Mouse (Mus musculus) hindbrain, embryonic 13.5 days (tissue): ENCODE results near the gene Tbc1d8. TPM values are rescaled to one million over a fixed set of nuclear protein-coding genes. Genes with fewer than 3 reads are reported as not detected.

ENCODE experiments used
- ATAC-seq: fragments of 200-750 bp; cut with Nextera tagmentation; 2 replicates; pipeline ENCODE4 v1.8.0; 2017; ENCODE audit warnings: moderate TSS enrichment; ENCODE audit not compliant: low FRiP score
- H3K27ac ChIP-seq: fragments of 300-500 bp; sonication (generic); 2 replicates; pipeline ENCODE4 v1.5.1; 2015; ENCODE audit warnings: inconsistent platforms, mild to moderate bottlenecking, moderate library complexity
- H3K27me3 ChIP-seq: fragments of 300-500 bp; sonication (generic); 2 replicates; pipeline ENCODE4 v1.6.1; 2015; ENCODE audit warnings: mild to moderate bottlenecking, inconsistent platforms
- H3K36me3 ChIP-seq: fragments of 300-500 bp; sonication (generic); 2 replicates; pipeline ENCODE4 v1.6.1; 2015; ENCODE audit warnings: mild to moderate bottlenecking, inconsistent platforms
- H3K4me1 ChIP-seq: fragments of 300-500 bp; sonication (generic); replicated peaks from 2 replicates; pipeline ENCODE4 v1.6.1; 2015; ENCODE audit warnings: inconsistent platforms
- H3K4me2 ChIP-seq: fragments of 300-500 bp; sonication (generic); 2 replicates; pipeline ENCODE4 v1.6.1; 2015; ENCODE audit warnings: inconsistent platforms, mild to moderate bottlenecking, moderate library complexity
- H3K4me3 ChIP-seq: fragments of 300-500 bp; sonication (generic); 2 replicates; pipeline ENCODE4 v1.5.1; 2015; ENCODE audit warnings: mild to moderate bottlenecking, inconsistent platforms
- H3K9ac ChIP-seq: fragments of 300-500 bp; sonication (generic); 2 replicates; pipeline ENCODE4 v1.6.1; 2015; ENCODE audit warnings: mild to moderate bottlenecking, inconsistent platforms
- H3K9me3 ChIP-seq: fragments of 300-500 bp; sonication (generic); 2 replicates; pipeline ENCODE4 v1.6.1; 2016; ENCODE audit warnings: inconsistent platforms
- WGBS: fragments of 180-500 bp; shearing (Covaris S2); methylation state at CpG from one replicate; pipeline ENCODE4 v1.1.7; 2015; 5-methylcytosine and 5-hydroxymethylcytosine counted together
- polyA plus RNA-seq: library from polyadenylated mRNA; unstranded; fragments of >200 nt; fragmentation: Nextera tagmentation; extraction: Ambion mirVana; gene quantifications from 2 replicates; pipeline ENCODE4 v1.2.1, GENCODE M21; 2015

Tbc1d8 gene
- polyA plus RNA-seq, 1 experiment from 2014 or later = 8.5 TPM

DNA sequence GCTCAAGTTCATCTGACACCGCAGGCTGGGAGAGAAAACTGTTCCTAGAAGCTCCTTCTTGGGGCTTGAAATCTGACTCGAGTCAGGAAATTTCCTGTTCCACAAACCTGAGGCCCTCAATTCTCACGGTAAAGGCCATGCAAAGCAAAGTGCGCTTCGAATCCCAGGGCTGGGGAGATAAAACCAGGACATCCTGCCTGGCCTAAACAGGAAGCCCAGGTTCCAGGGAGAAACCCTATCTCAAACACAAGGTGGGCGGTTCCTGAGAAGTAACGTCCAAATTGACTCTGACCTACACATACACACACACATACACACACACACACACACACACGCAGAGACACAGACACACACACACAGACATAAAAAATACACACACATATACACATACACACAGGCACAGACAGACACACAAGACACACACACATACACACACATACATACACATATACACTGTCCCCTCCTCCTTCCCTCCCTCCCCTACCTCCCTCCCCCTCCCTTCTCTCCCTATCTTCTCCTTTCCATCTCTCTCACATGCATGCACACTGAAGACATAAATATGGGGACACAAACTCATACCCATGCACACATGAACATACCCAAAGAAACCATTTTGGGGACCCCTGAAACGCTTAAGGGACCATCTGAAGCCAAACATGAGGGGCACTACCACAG lies 24.3 kb downstream of the Tbc1d8 start:
- no peaks in the 10 kb centered on the region for H3K27me3 ChIP-seq
- H3K36me3 ChIP-seq = no peaks in the 10 kb centered on the region
- 84% methylated on average over 9 of the region's 9 CpGs for WGBS
- no peak overlapping the region for H3K27ac ChIP-seq
- peaks cover 15% of the 10 kb centered on the region for H3K4me1 ChIP-seq
- H3K4me2 ChIP-seq = no peak overlapping the region
- H3K9ac ChIP-seq = no peak overlapping the region
- ATAC-seq = no peak
- H3K4me3 ChIP-seq = no peak overlapping the region
- H3K9me3 ChIP-seq = no peaks in the 10 kb centered on the region

DNA sequence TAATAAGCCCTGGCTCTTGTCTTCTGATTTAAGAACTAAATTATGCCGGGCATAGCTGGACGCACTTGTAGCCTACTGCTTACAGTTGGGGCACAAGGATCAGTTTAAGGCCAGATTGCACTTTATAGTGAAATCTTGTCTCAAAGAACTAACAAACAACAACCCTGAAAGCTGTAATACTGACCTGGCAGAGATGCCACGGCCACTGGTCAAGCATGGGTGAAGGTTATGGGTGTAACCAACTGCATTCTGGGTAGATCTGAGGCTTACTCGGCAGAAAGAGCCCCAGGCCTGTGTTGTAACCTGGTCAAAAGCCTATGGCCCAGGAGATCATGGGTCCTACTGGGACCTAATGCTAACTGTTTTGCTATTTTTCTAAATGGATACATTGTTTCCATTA lies 26.4 kb downstream of the Tbc1d8 start:
- WGBS = 87% methylated on average over 4 of the region's 4 CpGs
- no peak overlapping the region for H3K4me3 ChIP-seq
- H3K27ac ChIP-seq = no peak overlapping the region
- peaks cover 15% of the 10 kb centered on the region for H3K4me1 ChIP-seq
- H3K27me3 ChIP-seq = no peaks in the 10 kb centered on the region
- H3K9me3 ChIP-seq = no peaks in the 10 kb centered on the region
- no peak overlapping the region for H3K4me2 ChIP-seq
- H3K36me3 ChIP-seq = no peaks in the 10 kb centered on the region
- H3K9ac ChIP-seq = no peak overlapping the region
- no peak for ATAC-seq

DNA sequence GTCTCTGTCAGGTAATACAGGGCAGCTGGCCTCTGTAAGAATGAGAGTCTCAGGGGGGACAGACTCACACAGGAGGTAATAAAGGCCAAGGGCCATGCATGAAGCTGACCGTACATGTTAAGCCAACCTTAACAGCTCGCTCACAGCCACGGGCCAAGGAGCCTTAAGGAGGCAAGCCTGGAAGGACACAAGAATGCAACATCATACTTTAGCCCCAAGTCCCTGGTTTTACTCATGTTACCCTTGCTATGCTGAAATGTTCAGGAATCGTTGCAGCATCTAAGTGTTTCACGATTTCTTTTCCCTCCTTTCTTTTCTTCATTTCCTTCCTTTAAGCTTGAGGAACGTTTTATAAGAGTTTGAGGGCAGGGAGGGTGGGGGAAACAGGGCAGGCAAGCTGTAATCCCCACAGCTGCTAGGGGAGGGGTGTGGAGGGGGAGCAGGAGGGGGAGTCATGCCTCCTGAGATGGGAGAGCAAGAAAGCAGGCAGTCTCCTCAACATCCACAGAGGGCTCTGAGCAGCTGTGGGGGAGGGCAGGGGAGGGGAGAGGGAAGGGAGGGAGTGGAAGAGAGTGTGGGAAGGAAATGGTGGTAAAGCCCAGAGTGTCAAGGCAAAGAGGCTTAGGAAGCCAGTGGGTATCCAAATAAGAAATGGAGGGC lies 28.4 kb downstream of the Tbc1d8 start:
- 83% methylated on average over 6 of the region's 6 CpGs for WGBS
- Histone ChIP-seq H3K9me3 (no peaks in the 10 kb centered on the region), H3K4me3 (no peak overlapping the region), H3K9ac (no peak overlapping the region), H3K27me3 (no peaks in the 10 kb centered on the region), H3K4me1 (peaks cover 22% of the 10 kb centered on the region), H3K27ac (no peak overlapping the region), H3K4me2 (no peak overlapping the region), H3K36me3 (no peaks in the 10 kb centered on the region)
- ATAC-seq = no peak

DNA sequence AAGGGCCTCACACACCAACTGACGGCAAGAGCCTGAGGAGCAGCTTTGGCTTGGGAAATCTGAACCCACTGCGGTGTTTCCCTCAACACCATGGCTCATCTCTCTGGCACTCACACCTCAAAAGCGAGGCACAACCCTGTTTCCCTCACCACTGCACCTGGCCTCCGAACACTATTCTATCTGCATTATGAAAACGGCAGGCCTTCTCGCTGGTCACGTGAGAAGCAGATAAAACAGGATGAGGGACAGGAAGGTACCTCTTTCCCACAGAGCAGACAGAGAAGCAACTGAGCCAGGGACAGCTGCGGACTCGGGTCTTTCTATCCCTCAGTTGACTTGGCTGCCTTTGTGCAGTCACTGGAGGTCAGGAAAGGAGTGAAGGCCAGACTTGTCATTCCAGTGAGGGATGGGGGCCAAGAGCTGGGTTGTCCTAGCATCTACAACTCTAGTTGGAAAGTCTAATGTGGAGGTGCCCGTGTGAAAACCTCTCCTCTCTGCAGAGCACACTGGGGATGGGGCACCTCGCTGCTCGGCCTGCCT lies 29.2 kb downstream of the Tbc1d8 start:
- H3K9me3 ChIP-seq = no peaks in the 10 kb centered on the region
- no peak overlapping the region for H3K9ac ChIP-seq
- no peak overlapping the region for H3K4me3 ChIP-seq
- no peaks in the 10 kb centered on the region for H3K36me3 ChIP-seq
- H3K27me3 ChIP-seq = no peaks in the 10 kb centered on the region
- 92% methylated on average over 12 of the region's 12 CpGs for WGBS
- H3K4me2 ChIP-seq = no peak overlapping the region
- peaks cover 15% of the 10 kb centered on the region for H3K4me1 ChIP-seq
- no peak for ATAC-seq
- H3K27ac ChIP-seq = no peak overlapping the region

DNA sequence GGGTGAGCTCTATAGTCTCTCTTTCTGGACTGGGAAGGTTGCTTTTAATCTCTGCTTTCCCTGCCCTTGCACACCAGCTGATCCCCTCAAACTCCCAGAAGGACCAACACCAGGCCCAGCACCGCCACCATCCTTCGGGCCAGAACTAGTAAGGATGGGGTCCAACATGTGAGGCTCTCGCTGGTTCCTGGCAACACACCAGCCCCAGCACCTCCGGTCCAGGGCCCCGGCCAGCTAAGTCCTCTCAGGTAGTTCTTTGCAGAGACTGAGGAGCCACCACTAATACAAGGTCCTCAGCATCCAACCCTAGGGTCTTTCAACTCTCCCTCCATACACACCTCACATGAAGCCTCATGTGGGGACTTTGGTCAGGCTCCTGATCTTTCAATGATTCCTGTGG lies 29.7 kb downstream of the Tbc1d8 start:
- 97% methylated on average over 5 of the region's 5 CpGs for WGBS

DNA sequence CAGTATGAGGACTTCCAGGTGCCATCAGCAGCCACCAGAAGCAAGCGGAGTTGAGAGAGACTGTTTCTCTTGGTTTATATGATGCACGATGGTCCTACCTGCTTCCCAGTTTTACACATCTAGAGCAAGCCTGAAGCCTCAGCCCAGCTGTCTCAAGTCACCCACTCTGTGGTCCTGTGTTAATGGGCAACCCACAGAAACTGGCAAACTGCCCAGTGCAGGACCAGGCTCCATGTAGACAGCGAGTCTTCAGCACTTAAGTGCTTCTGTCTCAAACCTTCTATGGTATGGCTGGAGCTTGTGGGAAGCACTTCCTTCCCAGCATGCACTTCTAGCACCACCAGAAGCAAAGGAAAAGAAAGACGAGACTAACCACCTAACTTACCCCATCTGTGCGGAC lies 30.3 kb downstream of the Tbc1d8 start:
- 88% methylated on average over 5 of the region's 5 CpGs for WGBS
- no peak overlapping the region for H3K9ac ChIP-seq
- H3K27ac ChIP-seq = no peak overlapping the region
- no peaks in the 10 kb centered on the region for H3K36me3 ChIP-seq
- no peak overlapping the region for H3K4me2 ChIP-seq
- peaks cover 24% of the 10 kb centered on the region for H3K4me1 ChIP-seq
- H3K4me3 ChIP-seq = no peak overlapping the region
- no peaks in the 10 kb centered on the region for H3K27me3 ChIP-seq
- no peak for ATAC-seq
- no peaks in the 10 kb centered on the region for H3K9me3 ChIP-seq

More for the DNA sequence above, 29.7 kb downstream of the Tbc1d8 start:
- Histone ChIP-seq H3K9ac (no peak overlapping the region), H3K36me3 (no peaks in the 10 kb centered on the region), H3K27me3 (no peaks in the 10 kb centered on the region), H3K4me1 (peaks cover 18% of the 10 kb centered on the region), H3K27ac (no peak overlapping the region), H3K4me2 (no peak overlapping the region), H3K9me3 (no peaks in the 10 kb centered on the region), H3K4me3 (no peak overlapping the region)
- no peak for ATAC-seq

DNA sequence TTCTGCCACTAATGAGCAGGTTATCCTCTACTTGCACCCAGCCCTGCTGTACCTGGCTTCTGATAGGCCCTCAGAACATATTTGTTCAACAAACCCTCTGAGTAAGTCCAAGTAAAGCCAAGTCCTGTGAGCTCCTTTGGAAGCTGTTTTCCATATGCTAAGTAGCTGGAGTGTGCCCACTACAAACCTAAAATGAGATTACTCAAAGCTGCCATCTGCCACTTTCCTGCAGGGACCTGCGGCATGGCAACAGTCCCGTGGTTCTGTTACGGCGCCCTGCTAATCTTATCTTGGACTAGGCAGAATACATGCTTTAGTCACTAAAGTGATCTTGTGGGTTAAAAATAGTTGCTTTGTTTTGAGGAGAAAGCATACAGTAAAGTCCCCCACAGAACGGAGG lies 32.4 kb downstream of the Tbc1d8 start:
- WGBS = 74% methylated on average over 5 of the region's 5 CpGs
- Histone ChIP-seq H3K4me1 (peaks cover 27% of the 10 kb centered on the region), H3K27ac (no peak overlapping the region), H3K4me2 (no peak overlapping the region), H3K27me3 (no peaks in the 10 kb centered on the region), H3K36me3 (no peaks in the 10 kb centered on the region), H3K4me3 (no peak overlapping the region), H3K9ac (no peak overlapping the region), H3K9me3 (no peaks in the 10 kb centered on the region)
- ATAC-seq = no peak

DNA sequence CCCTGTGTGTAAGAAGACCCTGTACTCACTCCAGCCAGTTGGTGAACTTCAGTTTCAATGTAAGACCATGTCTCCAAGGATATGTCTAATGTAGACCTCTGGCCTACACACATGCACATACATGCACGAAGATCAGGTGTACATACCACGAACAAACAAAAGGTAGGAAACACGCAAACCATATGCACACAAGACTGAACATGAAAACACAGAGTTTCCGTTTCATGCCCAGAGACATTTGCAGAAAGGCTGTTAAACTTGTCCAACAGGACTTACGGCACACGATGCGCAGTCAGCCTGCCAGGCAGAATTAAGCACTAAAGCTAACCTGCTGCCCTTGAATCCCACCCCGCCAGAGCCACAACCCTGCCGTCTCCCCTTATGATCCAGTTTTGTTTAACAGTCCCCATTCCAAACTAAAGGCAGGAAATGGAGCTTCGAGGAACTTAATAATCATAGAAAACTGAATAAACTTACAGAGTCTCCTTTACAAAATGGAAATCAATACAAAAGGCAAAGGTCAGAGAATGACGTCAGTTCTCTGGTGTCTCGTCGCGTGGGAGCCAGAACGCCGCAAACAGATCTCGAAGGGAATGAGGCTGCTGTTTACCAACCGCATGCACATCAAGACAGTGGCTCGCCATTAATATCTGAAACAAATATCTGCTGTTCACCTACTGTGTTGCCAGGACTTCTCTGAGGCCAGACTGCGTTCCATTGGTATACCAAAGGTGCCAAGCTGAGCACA lies 33.1 kb downstream of the Tbc1d8 start:
- peaks cover 26% of the 10 kb centered on the region for H3K4me1 ChIP-seq
- no peaks in the 10 kb centered on the region for H3K36me3 ChIP-seq
- ATAC-seq = no peak
- no peaks in the 10 kb centered on the region for H3K27me3 ChIP-seq
- no peak overlapping the region for H3K27ac ChIP-seq
- H3K4me3 ChIP-seq = no peak overlapping the region
- H3K4me2 ChIP-seq = no peak overlapping the region
- H3K9ac ChIP-seq = no peak overlapping the region
- H3K9me3 ChIP-seq = no peaks in the 10 kb centered on the region
- 85% methylated on average over 20 of the region's 20 CpGs for WGBS

DNA sequence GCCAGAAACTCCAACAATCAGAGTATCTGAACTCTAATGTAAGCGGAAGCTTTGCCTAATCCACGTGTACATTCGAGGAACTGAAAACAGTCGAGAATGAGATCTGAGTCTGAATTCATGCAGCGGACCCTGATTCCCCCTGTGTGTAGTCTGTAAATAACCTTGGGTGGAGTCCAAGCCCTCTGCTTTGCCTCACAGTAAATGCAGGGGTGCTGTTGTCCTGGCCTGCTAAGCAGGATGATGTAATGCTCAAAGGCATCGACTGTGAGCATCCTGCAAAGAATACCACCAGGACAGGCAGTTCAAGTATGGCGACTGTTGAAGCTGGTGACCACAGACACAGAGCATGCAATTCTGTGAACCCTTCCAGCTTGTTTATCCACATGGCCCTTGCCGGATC lies 34.8 kb downstream of the Tbc1d8 start:
- no peak overlapping the region for H3K9ac ChIP-seq
- H3K4me1 ChIP-seq = peaks cover 34% of the 10 kb centered on the region
- H3K4me2 ChIP-seq = no peak overlapping the region
- H3K27me3 ChIP-seq = no peaks in the 10 kb centered on the region
- H3K9me3 ChIP-seq = no peaks in the 10 kb centered on the region
- ATAC-seq = no peak
- no peak overlapping the region for H3K27ac ChIP-seq
- H3K4me3 ChIP-seq = no peak overlapping the region
- no peaks in the 10 kb centered on the region for H3K36me3 ChIP-seq
- 75% methylated on average over 8 of the region's 8 CpGs for WGBS

DNA sequence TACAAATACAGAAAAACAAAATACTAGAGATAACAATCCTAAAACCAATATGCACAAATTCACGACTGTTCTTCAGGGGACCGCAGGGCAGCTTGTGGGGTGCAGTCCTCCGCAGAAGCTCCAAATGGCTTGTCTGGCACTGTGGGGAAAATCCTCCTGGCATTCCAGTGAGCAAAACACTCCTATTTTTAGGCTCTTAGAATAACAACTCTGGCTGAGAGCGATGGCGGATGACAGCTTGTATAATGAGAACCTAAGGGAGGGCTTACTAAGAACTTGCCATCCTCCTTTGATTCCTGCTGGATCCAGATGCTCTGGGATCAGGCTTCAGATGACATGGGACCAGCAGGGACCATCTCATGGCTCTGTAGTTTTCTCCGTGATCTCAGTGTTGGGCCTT lies 36.9 kb downstream of the Tbc1d8 start:
- no peak for ATAC-seq
- H3K9ac ChIP-seq = no peak overlapping the region
- 83% methylated on average over 6 of the region's 6 CpGs for WGBS
- no peaks in the 10 kb centered on the region for H3K27me3 ChIP-seq
- no peaks in the 10 kb centered on the region for H3K9me3 ChIP-seq
- peaks cover 30% of the 10 kb centered on the region for H3K4me1 ChIP-seq
- no peak overlapping the region for H3K4me2 ChIP-seq
- H3K36me3 ChIP-seq = no peaks in the 10 kb centered on the region
- H3K27ac ChIP-seq = no peak overlapping the region
- no peak overlapping the region for H3K4me3 ChIP-seq

DNA sequence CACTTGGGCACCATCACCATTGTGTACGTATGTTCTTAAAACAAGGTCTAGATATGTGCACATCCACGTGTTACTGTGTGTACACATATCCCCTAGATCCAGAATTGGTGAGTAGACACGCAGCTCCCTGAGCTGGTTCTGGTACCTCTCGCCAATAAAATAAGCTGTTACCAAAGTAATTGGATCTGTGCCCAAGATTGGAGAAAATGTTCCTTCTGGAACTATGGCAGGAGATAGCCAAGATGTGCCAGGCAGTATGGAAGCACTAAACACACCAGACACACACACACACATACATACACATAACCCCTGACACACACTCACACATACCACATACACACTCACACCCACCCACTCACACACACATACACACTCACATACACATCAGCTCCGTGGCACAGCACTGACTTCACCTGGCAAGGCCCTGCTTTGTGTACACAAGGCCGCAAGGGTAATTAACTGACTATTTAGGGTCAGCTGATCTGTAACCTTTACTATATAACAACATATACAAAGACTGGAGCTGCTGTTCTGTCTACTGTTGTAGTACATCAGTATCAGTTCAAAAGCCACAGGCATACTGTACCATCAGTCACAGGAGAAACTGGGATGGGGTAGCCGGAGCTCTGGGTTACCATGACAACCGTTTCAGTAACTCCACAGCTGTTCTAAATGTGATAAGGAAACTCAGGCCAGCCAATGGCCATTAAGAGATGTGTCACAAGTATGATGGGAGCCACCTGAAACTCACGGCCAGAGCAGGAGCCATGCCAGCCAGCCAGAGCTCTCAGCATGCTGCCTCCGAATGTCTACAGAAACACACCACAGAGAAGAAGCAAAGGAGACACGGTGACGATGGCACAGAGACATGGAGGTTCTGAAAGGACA lies 38.6 kb downstream of the Tbc1d8 start:
- peak; percentile 53 for ATAC-seq
- no peaks in the 10 kb centered on the region for H3K36me3 ChIP-seq
- H3K4me1 ChIP-seq = peaks cover 25% of the 10 kb centered on the region
- H3K9me3 ChIP-seq = no peaks in the 10 kb centered on the region
- WGBS = 78% methylated on average over 12 of the region's 12 CpGs
- H3K9ac ChIP-seq = no peak overlapping the region
- no peak overlapping the region for H3K4me2 ChIP-seq
- no peak overlapping the region for H3K27ac ChIP-seq
- H3K27me3 ChIP-seq = no peaks in the 10 kb centered on the region
- no peak overlapping the region for H3K4me3 ChIP-seq

DNA sequence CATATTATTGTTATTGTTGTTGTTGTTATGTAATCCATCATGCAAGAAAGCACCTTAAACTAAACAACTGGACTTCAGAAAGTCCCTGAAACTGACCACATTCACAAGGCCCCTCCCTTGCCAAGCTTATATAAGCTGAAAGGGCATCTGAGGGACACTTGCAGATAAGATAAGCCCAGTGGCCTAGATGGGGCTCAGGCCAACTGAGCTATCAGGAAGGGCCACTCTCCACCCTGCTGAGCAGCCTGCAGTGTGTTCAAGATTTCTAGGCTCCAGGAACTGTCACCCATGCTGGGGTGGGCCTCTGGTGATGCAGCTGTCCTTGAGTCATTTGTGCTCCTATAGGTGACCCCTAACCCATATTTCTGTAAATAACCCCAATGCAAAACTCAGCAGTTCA lies 39.9 kb downstream of the Tbc1d8 start:
- no peak overlapping the region for H3K9ac ChIP-seq
- H3K4me1 ChIP-seq = peaks cover 20% of the 10 kb centered on the region
- H3K9me3 ChIP-seq = no peaks in the 10 kb centered on the region
- no peaks in the 10 kb centered on the region for H3K27me3 ChIP-seq
- no peak overlapping the region for H3K4me2 ChIP-seq
- H3K36me3 ChIP-seq = no peaks in the 10 kb centered on the region
- ATAC-seq = no peak
- no peak overlapping the region for H3K4me3 ChIP-seq
- no peak overlapping the region for H3K27ac ChIP-seq
